Mouse (Mus musculus): ENCODE measurements around the gene Mnat1. TPM values are rescaled to one million over a fixed set of nuclear protein-coding genes. Genes with fewer than 3 reads are reported as not detected.

The Mnat1 gene
- polyA plus RNA-seq, 1 experiment from 2014 or later, result 16.7 TPM

DNA sequence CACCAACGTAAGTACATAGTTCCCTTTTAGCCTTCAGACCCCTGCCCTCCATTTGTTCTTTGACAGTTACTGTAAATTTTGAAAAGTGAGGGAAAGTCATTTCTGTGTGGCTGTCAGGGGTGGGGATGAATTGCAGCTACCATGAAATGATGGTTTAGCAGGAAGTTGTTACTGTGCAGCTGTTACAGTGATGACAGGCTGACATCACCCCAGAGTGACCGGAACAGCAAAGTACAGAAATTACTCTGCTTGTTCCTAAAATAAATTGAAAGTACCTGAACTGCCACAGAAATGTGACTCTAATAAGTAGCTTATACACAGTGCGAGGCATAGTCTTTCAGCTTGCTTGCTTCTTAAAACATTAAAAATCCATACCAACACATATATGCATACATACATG lies 86.9 kb downstream of the Mnat1 start:
- WGBS, result 84% methylated on average over 3 of the region's 3 CpGs
- H3K27ac ChIP-seq, result no peak overlapping the region
- no peaks in the 10 kb centered on the region for H3K9me3 ChIP-seq
- H3K4me1 ChIP-seq, result no peaks in the 10 kb centered on the region
- no peak overlapping the region for H3K4me2 ChIP-seq
- H3K36me3 ChIP-seq (replicated peaks), result no peaks in the 10 kb centered on the region
- H3K27me3 ChIP-seq (replicated peaks), result no peaks in the 10 kb centered on the region
- no peak overlapping the region for H3K9ac ChIP-seq
- ATAC-seq (replicated peaks), result no peak
- no peak overlapping the region for H3K4me3 ChIP-seq

DNA sequence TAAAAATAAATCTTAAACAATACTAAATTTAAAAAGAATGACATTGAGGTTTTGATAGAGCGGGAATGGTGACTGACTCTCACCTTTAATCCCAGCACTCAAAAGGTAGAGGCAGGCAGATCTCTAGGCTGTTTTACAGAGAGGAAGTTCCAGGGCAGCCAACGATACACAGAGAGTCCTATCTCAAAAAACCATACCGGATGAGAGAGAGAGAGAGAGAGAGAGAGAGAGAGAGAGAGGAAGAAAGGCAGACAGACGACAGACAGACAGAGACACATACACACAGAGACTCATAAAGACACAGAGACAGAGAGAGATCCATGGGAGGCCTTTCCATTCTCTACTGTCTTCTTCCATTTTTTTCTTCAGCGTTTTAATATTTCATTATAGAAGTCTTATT lies 92.3 kb downstream of the Mnat1 start:
- WGBS, result 89% methylated on average over 5 of the region's 5 CpGs
- Histone ChIP-seq H3K4me1 (no peaks in the 10 kb centered on the region), H3K9me3 (no peaks in the 10 kb centered on the region), H3K27ac (no peak overlapping the region), H3K27me3 (replicated peaks) (no peaks in the 10 kb centered on the region), H3K9ac (no peak overlapping the region), H3K4me2 (no peak overlapping the region), H3K36me3 (replicated peaks) (no peaks in the 10 kb centered on the region), H3K4me3 (no peak overlapping the region)
- no peak for ATAC-seq (replicated peaks)

DNA sequence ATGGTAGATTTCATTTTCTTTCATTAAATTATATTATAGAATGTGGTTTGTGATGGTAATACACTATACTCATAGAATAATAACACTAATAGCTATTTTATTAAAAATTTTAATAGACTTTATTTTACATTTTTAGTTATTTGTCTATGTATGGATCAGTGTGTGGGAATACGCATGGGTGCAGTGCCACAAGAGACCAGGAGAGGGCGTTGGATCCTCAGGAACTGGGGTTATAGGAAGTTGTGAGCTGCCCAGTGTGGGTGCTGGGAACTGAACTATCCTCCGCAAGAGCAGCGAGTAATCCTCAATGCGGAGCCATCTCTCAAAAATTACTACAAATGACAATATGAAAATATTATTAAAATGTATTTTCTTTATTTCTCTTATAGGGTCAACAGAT lies 95.1 kb downstream of the Mnat1 start:
- Histone ChIP-seq H3K4me2 (no peak overlapping the region), H3K9me3 (no peaks in the 10 kb centered on the region), H3K4me1 (no peaks in the 10 kb centered on the region), H3K27ac (no peak overlapping the region), H3K27me3 (replicated peaks) (no peaks in the 10 kb centered on the region), H3K4me3 (no peak overlapping the region), H3K9ac (no peak overlapping the region), H3K36me3 (replicated peaks) (no peaks in the 10 kb centered on the region)
- no peak for ATAC-seq (replicated peaks)
- 89% methylated on average over 5 of the region's 5 CpGs for WGBS

DNA sequence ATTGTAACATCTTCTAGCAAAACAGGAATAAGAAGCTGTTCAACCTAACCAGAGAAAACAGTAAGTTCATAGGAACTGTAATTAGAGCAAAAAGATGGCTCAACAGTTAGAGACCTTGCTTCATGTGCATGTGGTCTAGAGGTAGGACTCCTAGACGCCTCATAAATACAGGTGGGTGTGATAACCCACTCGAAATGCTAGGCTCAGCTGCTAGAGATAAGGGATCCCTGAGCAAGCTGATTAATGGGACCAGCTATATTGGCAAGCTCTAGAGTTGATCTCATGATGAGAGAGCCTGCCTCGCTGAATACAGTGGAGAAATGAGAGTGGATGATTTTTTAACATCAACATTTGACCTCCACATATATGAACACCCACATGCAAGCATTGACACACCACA lies 97.7 kb downstream of the Mnat1 start:
- no peaks in the 10 kb centered on the region for H3K9me3 ChIP-seq
- 96% methylated on average over 3 of the region's 3 CpGs for WGBS
- no peak overlapping the region for H3K27ac ChIP-seq
- no peaks in the 10 kb centered on the region for H3K4me1 ChIP-seq
- H3K4me2 ChIP-seq, result no peak overlapping the region
- ATAC-seq (replicated peaks), result no peak
- H3K9ac ChIP-seq, result no peak overlapping the region
- H3K36me3 ChIP-seq (replicated peaks), result no peaks in the 10 kb centered on the region
- no peaks in the 10 kb centered on the region for H3K27me3 ChIP-seq (replicated peaks)
- no peak overlapping the region for H3K4me3 ChIP-seq

DNA sequence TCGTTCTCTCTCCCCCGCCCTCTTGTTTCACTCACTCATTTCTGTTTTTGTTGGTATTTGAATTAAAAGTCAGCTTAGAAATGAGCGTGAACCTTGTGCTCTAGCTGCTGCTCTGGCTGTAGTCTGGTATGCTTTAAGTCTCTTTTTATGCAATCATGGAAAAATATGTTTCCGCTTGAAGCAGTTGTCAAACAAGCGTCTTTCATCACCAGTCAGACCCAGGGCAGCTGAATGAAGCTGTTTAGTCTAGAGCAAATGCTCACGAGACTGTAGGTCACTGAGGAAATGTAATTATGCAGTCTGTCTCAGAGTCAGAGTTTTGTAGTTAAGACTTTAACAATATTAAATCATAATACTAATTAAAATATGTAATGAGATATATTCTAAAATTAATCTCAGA lies 100.4 kb downstream of the Mnat1 start:
- ATAC-seq (replicated peaks), result no peak

DNA sequence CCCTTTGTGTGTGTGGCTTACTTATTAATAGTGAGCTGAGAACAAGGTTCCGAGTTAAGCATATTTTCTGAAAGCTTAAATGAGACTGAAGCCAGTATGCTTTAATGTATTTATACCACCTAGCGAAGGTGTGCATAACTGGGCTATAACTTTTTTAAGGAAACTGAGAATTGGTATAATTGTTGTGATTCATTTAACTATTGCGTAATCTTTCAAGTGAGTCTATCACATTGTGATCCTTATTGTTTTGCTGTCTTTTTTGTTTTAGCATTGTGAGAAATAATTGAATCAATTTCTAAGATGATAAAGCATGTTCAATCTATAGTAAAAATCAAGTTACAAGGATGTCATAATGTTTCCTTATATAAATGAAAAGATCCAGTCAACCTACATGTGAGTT lies 104.9 kb downstream of the Mnat1 start:
- Histone ChIP-seq H3K4me2 (no peak overlapping the region), H3K9ac (no peak overlapping the region), H3K4me1 (no peaks in the 10 kb centered on the region), H3K27me3 (replicated peaks) (no peaks in the 10 kb centered on the region), H3K27ac (no peak overlapping the region), H3K9me3 (no peaks in the 10 kb centered on the region), H3K4me3 (no peak overlapping the region), H3K36me3 (replicated peaks) (no peaks in the 10 kb centered on the region)
- ATAC-seq (replicated peaks), result no peak
- 96% methylated on average over 3 of the region's 3 CpGs for WGBS

More for the DNA sequence above, 100.4 kb downstream of the Mnat1 start:
- Histone ChIP-seq H3K4me2 (no peak overlapping the region), H3K9ac (no peak overlapping the region), H3K9me3 (no peaks in the 10 kb centered on the region), H3K27ac (no peak overlapping the region), H3K4me1 (no peaks in the 10 kb centered on the region), H3K4me3 (no peak overlapping the region), H3K36me3 (replicated peaks) (no peaks in the 10 kb centered on the region), H3K27me3 (replicated peaks) (no peaks in the 10 kb centered on the region)
- 60% methylated on average over 6 of the region's 6 CpGs for WGBS

DNA sequence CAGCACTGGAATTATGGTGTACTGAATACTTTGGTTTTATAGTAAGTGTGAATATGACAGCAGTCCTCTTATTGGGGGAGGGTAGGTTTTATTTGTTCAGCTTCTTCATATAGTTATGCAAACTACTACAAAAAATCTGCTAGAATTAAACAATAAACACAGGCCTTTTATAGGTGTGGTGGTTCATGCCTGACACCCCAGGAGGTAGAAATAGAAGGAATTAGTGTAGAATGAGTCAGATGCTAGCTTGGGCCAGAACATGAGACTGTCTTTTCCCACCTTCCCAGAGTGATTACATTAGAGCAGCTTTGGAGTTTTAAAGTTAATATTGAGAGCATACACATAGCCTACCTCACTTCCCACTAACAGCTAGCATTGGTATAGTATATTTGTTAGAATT lies 106.7 kb downstream of the Mnat1 start:
- no peak for ATAC-seq (replicated peaks)
- H3K9me3 ChIP-seq, result no peaks in the 10 kb centered on the region

DNA sequence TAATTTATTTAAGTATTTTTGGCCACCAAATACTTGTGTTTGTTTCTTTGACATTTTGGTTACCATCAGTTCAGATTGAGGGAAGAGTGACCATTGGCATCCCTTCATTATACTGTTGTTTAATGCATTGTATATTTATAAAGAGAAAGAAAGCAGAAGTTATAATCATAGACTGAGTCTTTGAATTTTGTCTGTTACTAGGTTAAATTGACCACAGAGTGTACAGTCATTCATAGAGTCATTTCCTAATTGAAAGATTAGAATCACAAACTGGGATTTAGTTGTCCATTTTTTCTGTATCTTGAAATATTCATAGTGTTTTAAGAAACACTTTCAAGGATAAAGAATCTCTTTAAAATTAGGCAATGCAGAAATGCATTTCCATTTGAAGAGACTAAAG lies 108.0 kb downstream of the Mnat1 start:
- Histone ChIP-seq H3K4me2 (no peak overlapping the region), H3K27ac (no peak overlapping the region), H3K4me3 (no peak overlapping the region), H3K4me1 (no peaks in the 10 kb centered on the region), H3K9me3 (no peaks in the 10 kb centered on the region), H3K9ac (no peak overlapping the region), H3K36me3 (replicated peaks) (no peaks in the 10 kb centered on the region), H3K27me3 (replicated peaks) (no peaks in the 10 kb centered on the region)
- no peak for ATAC-seq (replicated peaks)

More for the DNA sequence above, 106.7 kb downstream of the Mnat1 start:
- Histone ChIP-seq H3K9ac (no peak overlapping the region), H3K4me3 (no peak overlapping the region), H3K4me2 (no peak overlapping the region), H3K4me1 (no peaks in the 10 kb centered on the region), H3K27ac (no peak overlapping the region), H3K27me3 (replicated peaks) (no peaks in the 10 kb centered on the region), H3K36me3 (replicated peaks) (no peaks in the 10 kb centered on the region)

DNA sequence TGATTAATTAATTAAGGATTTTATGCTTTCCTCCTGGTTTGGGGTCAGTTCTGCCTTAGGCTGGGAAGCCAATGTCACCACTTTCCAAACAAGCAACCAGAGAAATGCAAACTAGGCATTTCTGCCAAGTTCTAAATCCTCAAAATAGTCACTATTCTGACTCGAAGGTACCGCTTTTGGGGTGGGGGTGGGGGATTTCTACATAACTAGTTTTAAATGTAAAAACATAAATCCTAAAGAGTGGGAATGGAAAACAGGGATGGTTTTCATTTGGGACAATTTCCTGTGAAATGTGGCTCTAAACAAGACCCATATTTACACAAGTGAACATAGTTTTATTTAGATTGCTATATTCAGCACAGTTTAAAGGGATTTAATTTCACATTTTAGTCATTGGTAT lies 109.1 kb downstream of the Mnat1 start:
- Histone ChIP-seq H3K27ac (no peak overlapping the region), H3K27me3 (replicated peaks) (no peaks in the 10 kb centered on the region), H3K9ac (no peak overlapping the region), H3K4me2 (no peak overlapping the region), H3K36me3 (replicated peaks) (no peaks in the 10 kb centered on the region), H3K9me3 (no peaks in the 10 kb centered on the region), H3K4me3 (no peak overlapping the region), H3K4me1 (no peaks in the 10 kb centered on the region)
- 82% methylated on average over 2 of the region's 2 CpGs for WGBS
- ATAC-seq (replicated peaks), result no peak

DNA sequence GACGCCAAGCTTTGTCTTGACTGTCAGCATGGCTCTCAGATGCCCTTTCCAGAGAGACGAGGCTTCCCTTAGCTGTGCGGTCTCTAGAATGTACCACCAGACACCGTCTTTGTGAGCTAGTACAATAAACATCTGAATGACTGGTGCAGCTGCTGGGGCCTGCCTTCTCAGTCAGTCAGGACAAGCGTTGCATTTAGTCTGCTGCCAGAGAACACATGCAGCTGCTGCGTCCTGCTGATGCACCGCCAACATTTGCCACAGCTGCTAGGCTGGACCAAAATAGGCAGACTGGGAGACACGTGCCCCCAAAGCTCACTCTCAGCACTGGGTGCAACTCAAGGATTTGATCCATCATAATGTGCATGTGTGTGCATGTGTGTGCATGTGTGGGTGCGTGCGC lies 118.4 kb downstream of the Mnat1 start:
- Histone ChIP-seq H3K36me3 (replicated peaks) (no peaks in the 10 kb centered on the region), H3K4me2 (no peak overlapping the region), H3K4me3 (no peak overlapping the region), H3K9ac (no peak overlapping the region), H3K27ac (no peak overlapping the region), H3K27me3 (replicated peaks) (no peaks in the 10 kb centered on the region), H3K4me1 (no peaks in the 10 kb centered on the region), H3K9me3 (no peaks in the 10 kb centered on the region)
- ATAC-seq (replicated peaks), result peak; percentile 62
- WGBS, result 46% methylated on average over 10 of the region's 10 CpGs

DNA sequence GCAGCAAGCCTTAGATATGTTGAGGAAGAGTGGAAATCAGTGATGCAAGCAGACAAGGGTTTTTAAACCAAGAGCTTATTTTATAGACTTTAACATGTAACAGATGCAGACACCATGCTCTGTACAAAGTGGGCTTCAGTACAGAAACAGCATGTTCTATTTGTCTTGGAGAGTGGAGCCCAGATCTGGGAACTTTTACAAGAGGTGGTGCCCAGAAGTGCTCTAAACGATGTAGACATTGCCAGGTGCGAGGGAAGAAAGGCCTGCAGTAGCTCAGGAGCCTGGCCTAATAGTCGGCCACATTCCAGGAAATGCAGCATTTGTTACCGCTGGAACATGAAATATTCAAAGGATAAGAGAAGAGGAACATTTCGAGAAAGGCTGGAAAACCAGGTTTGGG lies 122.2 kb downstream of the Mnat1 start:
- H3K27ac ChIP-seq, result no peak overlapping the region
- 75% methylated on average over 5 of the region's 5 CpGs for WGBS
- no peaks in the 10 kb centered on the region for H3K4me1 ChIP-seq
- no peak for ATAC-seq (replicated peaks)
- no peaks in the 10 kb centered on the region for H3K36me3 ChIP-seq (replicated peaks)
- H3K9ac ChIP-seq, result no peak overlapping the region
- H3K27me3 ChIP-seq (replicated peaks), result no peaks in the 10 kb centered on the region
- H3K4me2 ChIP-seq, result no peak overlapping the region
- H3K4me3 ChIP-seq, result no peak overlapping the region
- H3K9me3 ChIP-seq, result no peaks in the 10 kb centered on the region

DNA sequence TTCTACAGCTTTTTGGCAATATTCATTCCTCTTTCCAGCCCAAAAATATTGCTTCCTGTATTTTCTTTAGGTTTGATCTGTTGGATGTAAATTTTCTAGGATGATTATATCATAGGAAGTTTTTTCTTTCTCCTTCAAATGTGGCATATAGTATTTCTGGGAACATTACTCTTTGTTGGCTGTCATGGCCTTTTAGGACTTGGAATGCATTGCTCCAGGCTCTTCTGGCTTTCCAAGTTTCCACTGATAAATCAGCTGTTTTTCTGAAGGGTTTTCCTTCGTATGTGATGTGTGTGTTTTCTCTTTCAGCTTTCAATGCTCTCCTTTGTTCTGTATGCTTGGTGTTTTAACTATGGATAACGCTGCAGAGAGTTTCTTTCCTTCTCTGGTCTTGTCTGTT lies 131.5 kb downstream of the Mnat1 start:
- Histone ChIP-seq H3K27ac (no peak overlapping the region), H3K9ac (no peak overlapping the region), H3K4me3 (no peak overlapping the region), H3K4me2 (no peak overlapping the region), H3K9me3 (no peaks in the 10 kb centered on the region), H3K36me3 (replicated peaks) (no peaks in the 10 kb centered on the region), H3K27me3 (replicated peaks) (no peaks in the 10 kb centered on the region), H3K4me1 (no peaks in the 10 kb centered on the region)
- WGBS, result 79% methylated on average over 2 of the region's 2 CpGs
- ATAC-seq (replicated peaks), result no peak

DNA sequence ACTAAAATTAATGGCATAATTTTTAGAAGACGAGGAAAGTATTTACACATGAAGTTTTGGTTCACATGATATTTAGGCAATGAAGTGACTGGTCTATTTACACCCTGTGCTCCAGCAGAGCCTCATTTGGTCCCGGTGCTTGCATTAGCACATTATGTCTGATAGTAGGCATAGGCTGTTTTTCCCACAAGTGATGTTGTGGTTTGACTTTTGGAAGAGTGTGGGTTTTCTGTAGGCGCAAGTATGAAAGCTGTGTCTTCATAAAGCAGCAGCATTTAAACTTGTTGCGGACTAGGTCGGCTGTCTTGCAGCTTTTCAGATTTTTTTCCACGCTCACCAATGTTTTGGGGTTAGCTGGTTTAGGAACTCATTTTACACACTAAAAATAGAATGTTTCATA lies 135.8 kb downstream of the Mnat1 start:
- no peak for ATAC-seq (replicated peaks)
- Histone ChIP-seq H3K4me1 (no peaks in the 10 kb centered on the region), H3K27me3 (replicated peaks) (no peaks in the 10 kb centered on the region), H3K4me3 (no peak overlapping the region), H3K36me3 (replicated peaks) (no peaks in the 10 kb centered on the region), H3K9me3 (no peaks in the 10 kb centered on the region), H3K9ac (no peak overlapping the region), H3K27ac (no peak overlapping the region), H3K4me2 (no peak overlapping the region)
- 94% methylated on average over 6 of the region's 6 CpGs for WGBS

DNA sequence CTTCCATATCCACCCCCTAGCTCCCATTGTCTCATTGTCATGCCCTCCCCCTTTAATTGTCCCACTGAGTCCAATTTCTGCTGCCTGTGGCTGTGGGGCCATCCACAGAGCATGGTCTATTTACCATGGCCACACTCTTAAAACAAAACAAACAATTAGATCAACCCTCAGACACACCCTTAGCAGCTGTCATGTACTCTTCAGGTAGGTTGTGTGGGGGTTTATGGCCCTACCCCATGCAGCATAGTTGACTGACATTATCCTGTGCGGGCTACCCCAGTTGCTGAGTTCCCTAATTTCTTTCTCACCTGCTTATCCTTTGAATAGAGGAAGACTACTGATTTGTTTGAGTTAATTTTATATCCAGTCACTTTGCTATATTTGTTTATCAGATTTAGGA lies 136.8 kb downstream of the Mnat1 start:
- H3K4me3 ChIP-seq, result no peak overlapping the region
- no peaks in the 10 kb centered on the region for H3K36me3 ChIP-seq (replicated peaks)
- no peaks in the 10 kb centered on the region for H3K27me3 ChIP-seq (replicated peaks)
- H3K27ac ChIP-seq, result no peak overlapping the region
- no peak overlapping the region for H3K9ac ChIP-seq
- no peaks in the 10 kb centered on the region for H3K4me1 ChIP-seq
- no peaks in the 10 kb centered on the region for H3K9me3 ChIP-seq
- 93% methylated on average over 1 of the region's 1 CpGs for WGBS
- no peak overlapping the region for H3K4me2 ChIP-seq
- no peak for ATAC-seq (replicated peaks)

Data from midbrain, embryonic 15.5 days (tissue).